ENCODE assay signal across 8 mouse cellular contexts in the genomic region with DNA sequence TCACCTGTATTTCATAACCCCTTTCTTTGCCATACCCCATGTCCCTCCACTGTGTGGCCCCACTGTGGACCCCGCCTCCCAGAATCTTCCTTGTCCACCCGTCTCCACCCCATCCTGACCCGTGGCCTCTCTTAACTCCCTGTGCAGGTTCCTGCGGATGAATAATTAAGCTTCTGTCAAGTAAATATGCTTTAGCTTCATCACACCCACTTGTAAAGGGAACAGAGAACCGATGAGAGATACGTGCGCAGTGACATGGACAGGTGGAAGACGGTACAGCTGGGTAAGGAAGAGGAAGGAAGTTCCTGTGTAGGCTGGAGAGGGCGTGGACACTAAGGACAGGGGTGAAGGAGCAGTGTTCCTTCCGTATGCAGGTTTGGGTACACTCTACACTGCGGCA. TPM values are rescaled to one million over a fixed set of nuclear protein-coding genes. Genes with fewer than 3 reads are reported as not detected.
A peak's percentile ranks its signal among the peaks of the same experiment; 100 is the strongest.
DNase-seq lines count a peak whose midpoint lies in the region; ATAC-seq and TF ChIP-seq lines count a peak whose summit lies in the region.

No protein-coding gene starts in this region.

- DNase-seq in B cell, adult 2 months: peak; percentile 47 to 56
- peak; percentile 43 for DNase-seq in liver, postnatal 0 days
- peak; percentile 66 for DNase-seq in splenic B cell, adult 2 months (ENCODE audit: low read depth, low spot score)
- no peak for DNase-seq in cerebellum, adult 11 months
- DNase-seq in frontal cortex, postnatal 25 days (ENCODE audit: low spot score in 2 of 2): no peak
- no peak for DNase-seq in c-Kit-positive CD71-positive TER-119-positive erythroid progenitor cells, embryonic 14.5 days (ENCODE audit: low spot score)

- H3K9me3 ChIP-seq in embryonic facial prominence, embryonic 12.5 days: no peaks in the 10 kb centered on the region
- no peaks in the 10 kb centered on the region for H3K9me3 ChIP-seq in hindbrain, embryonic 16.5 days (ENCODE audit: control insufficient read depth, low read length)
- H3K9me3 ChIP-seq in liver, postnatal 0 days (ENCODE audit: low read length): no peaks in the 10 kb centered on the region

- peak overlapping the region; percentile 20; the same call in 1 of the 2 replicates for H3K9ac ChIP-seq in embryonic facial prominence, embryonic 12.5 days
- peak overlapping the region; percentile 66 for H3K9ac ChIP-seq in hindbrain, embryonic 16.5 days (ENCODE audit: low read depth, low read length)
- peak overlapping the region; percentile 77 for H3K9ac ChIP-seq in liver, postnatal 0 days (replicated peaks)

- H3K36me3 ChIP-seq in embryonic facial prominence, embryonic 12.5 days: no peaks in the 10 kb centered on the region
- no peaks in the 10 kb centered on the region for H3K36me3 ChIP-seq in hindbrain, embryonic 16.5 days (ENCODE audit: control insufficient read depth, insufficient read depth, low read length)
- H3K36me3 ChIP-seq in liver, postnatal 0 days (replicated peaks; ENCODE audit: insufficient read depth, low read length): no peaks in the 10 kb centered on the region
- H3K36me3 ChIP-seq in splenic B cell, adult 2 months (ENCODE audit: control insufficient read depth, insufficient read depth, low read length, poor library complexity, severe bottlenecking): no peaks in the 10 kb centered on the region

- WGBS in embryonic facial prominence, embryonic 12.5 days: 16% methylated on average over 11 of the region's 11 CpGs
- 11% methylated on average over 11 of the region's 11 CpGs for WGBS in hindbrain, embryonic 16.5 days
- WGBS in liver, postnatal 0 days (ENCODE audit: insufficient replicate concordance): 2% methylated on average over 11 of the region's 11 CpGs

- no peak for TF ChIP-seq EP300 in liver, postnatal 0 days (IDR thresholded peaks at IDR 0.05; ENCODE audit: low read depth)

- H3K4me3 ChIP-seq in embryonic facial prominence, embryonic 12.5 days: peak overlapping the region; percentile 52
- peak overlapping the region; percentile 50 for H3K4me3 ChIP-seq in hindbrain, embryonic 16.5 days (ENCODE audit: low read length)
- H3K4me3 ChIP-seq in liver, postnatal 0 days (ENCODE audit: low read depth, low read length): peak overlapping the region; percentile 47

- no peak; the same call in 1 of the 2 replicates for TF ChIP-seq CTCF in liver, postnatal 0 days (IDR thresholded peaks at IDR 0.05; ENCODE audit: low read depth)

- ATAC-seq in embryonic facial prominence, embryonic 12.5 days (ENCODE audit: insufficient number of reproducible peaks, insufficient read depth, low FRiP score, low TSS enrichment): no peak; the same call in 1 of the 2 replicates
- peak; percentile 3; the same call in 1 of the 2 replicates for ATAC-seq in hindbrain, embryonic 16.5 days
- no peak for ATAC-seq in liver, postnatal 0 days

- peak overlapping the region; percentile 58 for H3K4me2 ChIP-seq in embryonic facial prominence, embryonic 12.5 days (replicated peaks)
- H3K4me2 ChIP-seq in hindbrain, embryonic 16.5 days (ENCODE audit: low read length): peak overlapping the region; percentile 82
- H3K4me2 ChIP-seq in liver, postnatal 0 days (ENCODE audit: low read depth, low read length): peak overlapping the region; percentile 94

- peak overlapping the region; percentile 67 for H3K27ac ChIP-seq in embryonic facial prominence, embryonic 12.5 days
- H3K27ac ChIP-seq in hindbrain, embryonic 16.5 days (ENCODE audit: low read depth, low read length): peak overlapping the region; percentile 51; the same call in 1 of the 2 replicates
- H3K27ac ChIP-seq in liver, postnatal 0 days (ENCODE audit: low read depth): peak overlapping the region; percentile 100

- no peaks in the 10 kb centered on the region for H3K27me3 ChIP-seq in embryonic facial prominence, embryonic 12.5 days
- H3K27me3 ChIP-seq in hindbrain, embryonic 16.5 days (replicated peaks; ENCODE audit: control insufficient read depth, insufficient read depth, low read length): peaks cover 3% of the 10 kb centered on the region; the same call in 1 of the 2 replicates
- no peaks in the 10 kb centered on the region for H3K27me3 ChIP-seq in liver, postnatal 0 days (ENCODE audit: insufficient read depth, low read length)
- H3K27me3 ChIP-seq in splenic B cell, adult 2 months (ENCODE audit: control insufficient read depth, insufficient read depth, low read length, poor library complexity, severe bottlenecking): no peaks in the 10 kb centered on the region

- H3K4me1 ChIP-seq in embryonic facial prominence, embryonic 12.5 days: peaks cover 46% of the 10 kb centered on the region
- H3K4me1 ChIP-seq in hindbrain, embryonic 16.5 days (ENCODE audit: control insufficient read depth, insufficient read depth, low read depth, low read length): peaks cover 11% of the 10 kb centered on the region
- H3K4me1 ChIP-seq in liver, postnatal 0 days (ENCODE audit: insufficient read depth): peaks cover 59% of the 10 kb centered on the region

RNA-seq across cellular contexts. Expression of gene Hif3a, which starts 0.6 kb away (rescaled TPM):
- 10.7 and 13.0 TPM in 2 replicates for polyA plus RNA-seq in embryonic facial prominence, embryonic 12.5 days (2016; fragmentation: Nextera tagmentation; extraction: Ambion mirVana)
- 6.9 and 8.9 TPM in 2 replicates for polyA plus RNA-seq in hindbrain, embryonic 16.5 days (2015; fragmentation: Nextera tagmentation; extraction: Ambion mirVana)
- polyA plus RNA-seq in liver, postnatal 0 days (2015; fragmentation: Nextera tagmentation; extraction: Ambion mirVana): 2.6 and 3.9 TPM in 2 replicates

RNA-seq across cellular contexts. Expression of gene Psg16, which starts 11.0 kb away (rescaled TPM):
- 0.13 and 0.14 TPM in 2 replicates for polyA plus RNA-seq in embryonic facial prominence, embryonic 12.5 days (2016; fragmentation: Nextera tagmentation; extraction: Ambion mirVana)
- polyA plus RNA-seq in hindbrain, embryonic 16.5 days (2015; fragmentation: Nextera tagmentation; extraction: Ambion mirVana): 5.0 and 5.6 TPM in 2 replicates
- polyA plus RNA-seq in liver, postnatal 0 days (2015; fragmentation: Nextera tagmentation; extraction: Ambion mirVana): 0.54 and 0.69 TPM in 2 replicates

RNA-seq across cellular contexts. Expression of gene Ppp5c, which starts 35.1 kb away (rescaled TPM):
- polyA plus RNA-seq in embryonic facial prominence, embryonic 12.5 days (2016; fragmentation: Nextera tagmentation; extraction: Ambion mirVana): 110 TPM in 2 replicates
- polyA plus RNA-seq in hindbrain, embryonic 16.5 days (2015; fragmentation: Nextera tagmentation; extraction: Ambion mirVana): 132 and 138 TPM in 2 replicates
- polyA plus RNA-seq in liver, postnatal 0 days (2015; fragmentation: Nextera tagmentation; extraction: Ambion mirVana): 26.9 and 32.1 TPM in 2 replicates

Comparison
In these comparisons a context has a peak if more than half of its experiments do, and no peak if none do; other contexts are left out.
1. DNase-seq: peak in B cell, adult 2 months (2 of 2), liver, postnatal 0 days (single experiment) and splenic B cell, adult 2 months (single experiment); none in cerebellum, adult 11 months (single experiment), frontal cortex, postnatal 25 days (0 of 2) and c-Kit-positive CD71-positive TER-119-positive erythroid progenitor cells, embryonic 14.5 days (single experiment).
2. H3K9ac ChIP-seq: peak in every context shown above with its lines; median percentile 77 in liver, postnatal 0 days; 66 in hindbrain, embryonic 16.5 days; 20 in embryonic facial prominence, embryonic 12.5 days.
3. Peak in every context shown above with its lines, with median percentiles within 50 percentile points of each other: H3K27ac ChIP-seq, H3K4me2 ChIP-seq and H3K4me3 ChIP-seq.